Mouse (Mus musculus) forebrain, postnatal 0 days (tissue): ENCODE data around the gene Dram1. TPM values are rescaled to one million over a fixed set of nuclear protein-coding genes. Genes with fewer than 3 reads are reported as not detected.

Experiments used
- ATAC-seq: fragments of 200-750 bp; cut with Nextera tagmentation; 2 replicates; pipeline ENCODE4 v1.8.0; 2017; ENCODE audit warnings: mild to moderate bottlenecking, moderate library complexity
- DNase-seq: peaks from one replicate; pipeline ENCODE4 v3.0.0-alpha.2; 2015
- H3K27ac ChIP-seq: fragments of 300-500 bp; sonication (generic); 2 replicates; pipeline ENCODE4 v1.5.1; 2014; ENCODE audit warnings: low read depth, mild to moderate bottlenecking, antibody characterized with exemption, low read length, moderate library complexity, mixed read lengths
- H3K27me3 ChIP-seq: fragments of 300-500 bp; sonication (generic); 2 replicates; pipeline ENCODE4 v1.6.1; 2014; ENCODE audit warnings: mild to moderate bottlenecking, low read length, mixed read lengths; ENCODE audit not compliant: insufficient read depth
- H3K36me3 ChIP-seq: fragments of 300-500 bp; sonication (generic); 2 replicates; pipeline ENCODE4 v1.6.1; 2014; ENCODE audit warnings: mild to moderate bottlenecking, moderate library complexity; ENCODE audit not compliant: insufficient read depth
- H3K4me1 ChIP-seq: fragments of 300-500 bp; sonication (generic); 2 replicates; pipeline ENCODE4 v1.6.1; 2014; ENCODE audit warnings: antibody characterized with exemption; ENCODE audit not compliant: insufficient read depth
- H3K4me2 ChIP-seq: fragments of 300-500 bp; sonication (generic); 2 replicates; pipeline ENCODE4 v1.6.1; 2014; ENCODE audit warnings: low read depth, mild to moderate bottlenecking, moderate library complexity
- H3K4me3 ChIP-seq: fragments of 300-500 bp; sonication (generic); 2 replicates; pipeline ENCODE4 v1.5.1; 2014; ENCODE audit warnings: low read depth, low read length, mixed read lengths
- H3K9ac ChIP-seq: fragments of 300-500 bp; sonication (generic); 2 replicates; pipeline ENCODE4 v1.6.1; 2014; ENCODE audit warnings: mild to moderate bottlenecking
- H3K9me3 ChIP-seq: fragments of 300-500 bp; sonication (generic); 2 replicates; pipeline ENCODE4 v1.6.1; 2016; ENCODE audit warnings: low read length
- CTCF ChIP-seq: sonication (generic); IDR thresholded peaks from 2 replicates; pipeline ENCODE4 v1.5.1; 2016; ENCODE audit warnings: antibody characterized with exemption, control low read depth, low read depth
- WGBS: fragments of 180-500 bp; shearing (Covaris S2); extraction: QIAGEN DNeasy Blood & Tissue Kit; methylation state at CpG from one replicate; pipeline ENCODE4 v1.1.7; 2014; 5-methylcytosine and 5-hydroxymethylcytosine counted together
- polyA plus RNA-seq: library from polyadenylated mRNA; unstranded; fragments of >200 nt; fragmentation: Nextera tagmentation; extraction: Ambion mirVana; gene quantifications from 2 replicates; pipeline ENCODE4 v1.2.1, GENCODE M21; 2015
- total RNA-seq: library from RNA; depleted of rRNA; stranded (reverse); fragments of >200 nt; gene quantifications from 2 replicates; pipeline ENCODE4 v1.2.3, GENCODE M21; 2014; rRNA removed

Gene Dram1
- total and polyA plus RNA-seq, 2 experiments from 2014 or later = 0.62 to 0.92 TPM

- no peak for TF ChIP-seq CTCF
- ATAC-seq = no peak
These were observed 83.8 kb downstream of the Dram1 start for GRCm38 (mm10) chr10:88295091-88295490.

GRCm38 (mm10) chr10:88288061-88288460 lies 90.8 kb downstream of the Dram1 start:
- H3K4me2 ChIP-seq = no peak overlapping the region
- H3K36me3 ChIP-seq = no peaks in the 10 kb centered on the region
- no peak overlapping the region for H3K9ac ChIP-seq
- DNase-seq (no peak), ATAC-seq (no peak)
- 89% methylated on average over 10 of the region's 10 CpGs for WGBS
- H3K27ac ChIP-seq = no peak overlapping the region
- TF ChIP-seq CTCF = no peak
- no peaks in the 10 kb centered on the region for H3K27me3 ChIP-seq
- no peaks in the 10 kb centered on the region for H3K9me3 ChIP-seq
- no peak overlapping the region for H3K4me3 ChIP-seq
- H3K4me1 ChIP-seq = no peaks in the 10 kb centered on the region

More at GRCm38 (mm10) chr10:88295091-88295490, 83.8 kb downstream of the Dram1 start:
- DNase-seq = no peak
- H3K4me1 ChIP-seq = no peaks in the 10 kb centered on the region
- H3K9ac ChIP-seq = no peak overlapping the region
- no peak overlapping the region for H3K4me3 ChIP-seq
- no peak overlapping the region for H3K27ac ChIP-seq
- no peaks in the 10 kb centered on the region for H3K9me3 ChIP-seq
- WGBS = 92% methylated on average over 6 of the region's 6 CpGs
- H3K36me3 ChIP-seq = no peaks in the 10 kb centered on the region
- H3K27me3 ChIP-seq = no peaks in the 10 kb centered on the region
- H3K4me2 ChIP-seq = no peak overlapping the region

- Histone ChIP-seq H3K36me3 (no peaks in the 10 kb centered on the region), H3K9me3 (no peaks in the 10 kb centered on the region), H3K4me1 (no peaks in the 10 kb centered on the region), H3K4me3 (no peak overlapping the region), H3K27me3 (no peaks in the 10 kb centered on the region), H3K4me2 (no peak overlapping the region), H3K9ac (no peak overlapping the region), H3K27ac (no peak overlapping the region)
- TF ChIP-seq CTCF = no peak
- no peak for ATAC-seq
- WGBS = 62% methylated on average over 8 of the region's 8 CpGs
- no peak for DNase-seq
These were observed 91.6 kb downstream of the Dram1 start for GRCm38 (mm10) chr10:88287261-88287660.

- Histone ChIP-seq H3K9me3 (no peaks in the 10 kb centered on the region), H3K27ac (no peak overlapping the region), H3K4me3 (no peak overlapping the region), H3K9ac (no peak overlapping the region), H3K36me3 (no peaks in the 10 kb centered on the region), H3K4me2 (no peak overlapping the region), H3K4me1 (no peaks in the 10 kb centered on the region), H3K27me3 (no peaks in the 10 kb centered on the region)
- TF ChIP-seq CTCF = no peak
- DNase-seq = no peak
- ATAC-seq = no peak
- WGBS = 95% methylated on average over 4 of the region's 4 CpGs
These were observed 94.4 kb downstream of the Dram1 start for GRCm38 (mm10) chr10:88284343-88284990.

GRCm38 (mm10) chr10:88281699-88282098 lies 97.2 kb downstream of the Dram1 start:
- H3K9ac ChIP-seq = no peak overlapping the region
- no peak overlapping the region for H3K27ac ChIP-seq
- no peaks in the 10 kb centered on the region for H3K9me3 ChIP-seq
- no peaks in the 10 kb centered on the region for H3K4me1 ChIP-seq
- H3K27me3 ChIP-seq = no peaks in the 10 kb centered on the region
- H3K4me3 ChIP-seq = no peak overlapping the region
- H3K4me2 ChIP-seq = no peak overlapping the region
- H3K36me3 ChIP-seq = no peaks in the 10 kb centered on the region
- WGBS = 81% methylated on average over 3 of the region's 3 CpGs
- TF ChIP-seq CTCF = no peak
- ATAC-seq = no peak
- DNase-seq = no peak

GRCm38 (mm10) chr10:88274045-88274444 lies 104.8 kb downstream of the Dram1 start:
- ATAC-seq (no peak), DNase-seq (no peak)
- H3K27me3 ChIP-seq = no peaks in the 10 kb centered on the region
- no peak for TF ChIP-seq CTCF
- H3K4me2 ChIP-seq = no peak overlapping the region
- H3K4me3 ChIP-seq = no peak overlapping the region
- no peak overlapping the region for H3K9ac ChIP-seq
- no peak overlapping the region for H3K27ac ChIP-seq
- no peaks in the 10 kb centered on the region for H3K4me1 ChIP-seq
- no peaks in the 10 kb centered on the region for H3K36me3 ChIP-seq
- no peaks in the 10 kb centered on the region for H3K9me3 ChIP-seq
- 87% methylated on average over 5 of the region's 5 CpGs for WGBS

Other genes with a start within 250 kb of the Dram1 start
- gene Parpbp, start 232.1 kb downstream of the Dram1 start, total RNA-seq = 3.5 and 6.9 TPM in 2 replicates
- gene Parpbp, start 232.1 kb downstream of the Dram1 start, polyA plus RNA-seq = 1.1 and 1.4 TPM in 2 replicates
- gene Nup37, start 232.1 kb downstream of the Dram1 start, total RNA-seq = 15.5 and 18.4 TPM in 2 replicates
- 18.1 and 19.1 TPM in 2 replicates for gene Nup37, start 232.1 kb downstream of the Dram1 start, polyA plus RNA-seq
- 27.1 and 35.7 TPM in 2 replicates for gene Washc3, start 178.0 kb downstream of the Dram1 start, total RNA-seq
- gene Washc3, start 178.0 kb downstream of the Dram1 start, polyA plus RNA-seq = 40.4 and 49.3 TPM in 2 replicates
- gene Gnptab, start 52 bp upstream of the Dram1 start, total RNA-seq = 44.0 and 51.9 TPM in 2 replicates
- gene Gnptab, start 52 bp upstream of the Dram1 start, polyA plus RNA-seq = 16.7 and 21.3 TPM in 2 replicates
- 0.38 and 0.57 TPM in 2 replicates for gene Sycp3, start 80.5 kb upstream of the Dram1 start, total RNA-seq
- gene Sycp3, start 80.5 kb upstream of the Dram1 start, polyA plus RNA-seq = 0.64 and 1.0 TPM in 2 replicates
- gene Chpt1, start 125.0 kb upstream of the Dram1 start, total RNA-seq = 21.1 and 21.3 TPM in 2 replicates
- 13.6 and 19.3 TPM in 2 replicates for gene Chpt1, start 125.0 kb upstream of the Dram1 start, polyA plus RNA-seq
- gene Mybpc1, start 226.1 kb upstream of the Dram1 start, total RNA-seq = 1.7 and 3.1 TPM in 2 replicates
- gene Mybpc1, start 226.1 kb upstream of the Dram1 start, polyA plus RNA-seq = 1.4 and 2.8 TPM in 2 replicates